Mouse (Mus musculus) limb, embryonic 14.5 days (tissue): ENCODE data around the gene Calcrl. TPM values are rescaled to one million over a fixed set of nuclear protein-coding genes. Genes with fewer than 3 reads are reported as not detected.

Experiments
- ATAC-seq: fragments of 200-750 bp; cut with Nextera tagmentation; 2 replicates; pipeline ENCODE4 v1.8.0; 2017; ENCODE audit warnings: low read depth, moderate number of reproducible peaks, moderate TSS enrichment; ENCODE audit not compliant: low FRiP score
- DNase-seq: peaks from one replicate; pipeline ENCODE4 v3.0.0-alpha.2; 2015; ENCODE audit warnings: low spot score
- H3K27ac ChIP-seq: fragments of 300-500 bp; sonication (generic); replicated peaks from 2 replicates; pipeline ENCODE4 v1.5.1; 2014; ENCODE audit warnings: low read depth, mild to moderate bottlenecking, low read length, moderate library complexity, mixed read lengths
- H3K27me3 ChIP-seq: fragments of 300-500 bp; sonication (generic); 2 replicates; pipeline ENCODE4 v1.6.1; 2014; ENCODE audit warnings: low read length, mixed read lengths; ENCODE audit not compliant: control insufficient read depth, insufficient read depth
- H3K36me3 ChIP-seq: fragments of 300-500 bp; sonication (generic); 2 replicates; pipeline ENCODE4 v1.6.1; 2014; ENCODE audit warnings: mild to moderate bottlenecking, low read length, moderate library complexity, mixed read lengths; ENCODE audit not compliant: control insufficient read depth, insufficient read depth
- H3K4me1 ChIP-seq: fragments of 300-500 bp; sonication (generic); 2 replicates; pipeline ENCODE4 v1.6.1; 2014; ENCODE audit warnings: antibody characterized with exemption, low read length, mixed read lengths; ENCODE audit not compliant: control insufficient read depth, insufficient read depth
- H3K4me2 ChIP-seq: fragments of 300-500 bp; sonication (generic); replicated peaks from 2 replicates; pipeline ENCODE4 v1.6.1; 2014; ENCODE audit warnings: low read depth, mild to moderate bottlenecking, low read length, moderate library complexity; ENCODE audit not compliant: severe bottlenecking
- H3K4me3 ChIP-seq: fragments of 300-500 bp; sonication (generic); replicated peaks from 2 replicates; pipeline ENCODE4 v1.5.1; 2014; ENCODE audit warnings: low read length
- H3K9ac ChIP-seq: fragments of 300-500 bp; sonication (generic); 2 replicates; pipeline ENCODE4 v1.6.1; 2014; ENCODE audit warnings: mild to moderate bottlenecking, low read depth, low read length, moderate library complexity; ENCODE audit not compliant: severe bottlenecking
- H3K9me3 ChIP-seq: fragments of 300-500 bp; sonication (generic); 2 replicates; pipeline ENCODE4 v1.6.1; 2016; ENCODE audit warnings: low read length; ENCODE audit not compliant: control insufficient read depth
- POLR2A ChIP-seq: fragments of 200-500 bp; IDR thresholded peaks from 2 replicates; pipeline ENCODE4 v1.8.0; 2012; ENCODE audit warnings: inconsistent platforms, mild to moderate bottlenecking, moderate library complexity, borderline replicate concordance; ENCODE audit not compliant: insufficient read depth, insufficient read length; ENCODE audit errors: extremely low read depth
- WGBS: fragments of 180-500 bp; shearing (Covaris S2); extraction: QIAGEN DNeasy Blood & Tissue Kit; methylation state at CpG from one replicate; pipeline ENCODE4 v1.1.7; 2014; 5-methylcytosine and 5-hydroxymethylcytosine counted together
- polyA plus RNA-seq, 2 experiments: library from polyadenylated mRNA; depleted of rRNA in 1 of 2; stranded (reverse) in 1 of 2; unstranded in 1 of 2; fragments of >200 nt; fragmentation: Nextera tagmentation in 1 of 2; extraction: Ambion mirVana in 1 of 2; gene quantifications; 2 replicates each; pipeline versions ENCODE4 v1.2.1 to v1.2.3; 2012 to 2014

Calcrl gene
- polyA plus RNA-seq, 2 experiments, result 6.5 to 18.2 TPM

DNA sequence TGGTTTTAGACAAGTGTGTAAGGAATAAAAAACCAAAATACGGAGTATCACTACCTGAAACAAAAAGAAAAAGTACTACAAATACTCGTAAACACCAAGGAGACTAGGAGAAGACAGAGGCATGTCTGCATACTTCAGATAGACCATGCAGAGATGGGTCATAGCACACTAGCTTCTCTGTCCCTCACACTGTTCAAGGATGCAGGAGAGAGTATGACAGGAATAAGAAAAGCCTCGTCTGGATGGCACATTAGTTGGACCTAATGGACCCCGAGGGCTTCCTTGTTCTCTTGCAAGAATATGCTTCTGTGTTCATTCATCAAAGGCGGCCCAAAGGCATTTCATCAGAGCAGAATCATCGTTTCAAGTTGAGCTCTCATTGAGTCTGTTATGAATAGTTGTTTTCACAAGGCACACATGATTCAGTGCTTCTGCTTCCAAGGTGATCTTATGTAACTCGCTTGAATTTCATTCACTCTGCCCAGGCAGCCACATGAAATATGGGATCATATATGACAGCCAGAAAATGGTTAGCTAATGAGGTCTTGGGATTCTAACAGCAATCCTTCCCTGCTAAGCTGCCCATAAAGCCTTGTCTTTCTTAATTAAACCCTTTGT lies 136.2 kb downstream of the Calcrl start:
- Histone ChIP-seq H3K9ac (no peak overlapping the region), H3K27ac (no peak overlapping the region), H3K27me3 (no peaks in the 10 kb centered on the region), H3K4me1 (no peaks in the 10 kb centered on the region), H3K9me3 (no peaks in the 10 kb centered on the region), H3K36me3 (no peaks in the 10 kb centered on the region), H3K4me2 (no peak overlapping the region), H3K4me3 (no peak overlapping the region)
- ATAC-seq (no peak), DNase-seq (no peak)
- 76% methylated on average over 7 of the region's 7 CpGs for WGBS
- no peak for TF ChIP-seq POLR2A

Other genes with a start within 250 kb of the Calcrl start
- gene Tfpi, start 51.4 kb upstream of the Calcrl start, polyA plus RNA-seq (2012; rRNA removed), result 22.7 and 28.3 TPM in 2 replicates
- gene Tfpi, start 51.4 kb upstream of the Calcrl start, polyA plus RNA-seq (2014; fragmentation: Nextera tagmentation; extraction: Ambion mirVana), result 29.6 and 31.2 TPM in 2 replicates
- gene Ctnnd1, start 225.4 kb upstream of the Calcrl start, polyA plus RNA-seq (2012; rRNA removed), result 85.0 and 92.1 TPM in 2 replicates
- gene Ctnnd1, start 225.4 kb upstream of the Calcrl start, polyA plus RNA-seq (2014; fragmentation: Nextera tagmentation; extraction: Ambion mirVana), result 46.0 and 47.7 TPM in 2 replicates
- 0.01 TPM in 1 of 2 replicates, not detected in the other for gene Btbd18, start 233.7 kb upstream of the Calcrl start, polyA plus RNA-seq (2012; rRNA removed)
- gene Btbd18, start 233.7 kb upstream of the Calcrl start, polyA plus RNA-seq (2014; fragmentation: Nextera tagmentation; extraction: Ambion mirVana), result 0.14 and 0.15 TPM in 2 replicates
- gene Selenoh, start 245.4 kb upstream of the Calcrl start, polyA plus RNA-seq (2012; rRNA removed), result 224 and 297 TPM in 2 replicates
- 274 and 276 TPM in 2 replicates for gene Selenoh, start 245.4 kb upstream of the Calcrl start, polyA plus RNA-seq (2014; fragmentation: Nextera tagmentation; extraction: Ambion mirVana)